Mouse (Mus musculus) lung, embryonic 15.5 days (tissue): ENCODE measurements at regions not wholly inside any gene's neighbourhood (a gene's known extent, or its start where the extent isn't known, plus 50 kb on each side); places are given as distances from the start of the nearest gene placed in this dataset.

ENCODE experiments used
- ATAC-seq: fragments of 200-750 bp; cut with Nextera tagmentation; 2 replicates; pipeline ENCODE4 v1.8.0; 2017; ENCODE audit warnings: moderate number of reproducible peaks, borderline replicate concordance; ENCODE audit not compliant: low FRiP score, low TSS enrichment; ENCODE audit errors: extremely low read depth
- H3K27ac ChIP-seq: fragments of 300-500 bp; sonication (generic); 2 replicates; pipeline ENCODE4 v1.5.1; 2015; ENCODE audit warnings: moderate library complexity, mild to moderate bottlenecking, inconsistent platforms
- H3K27me3 ChIP-seq: fragments of 300-500 bp; sonication (generic); 2 replicates; pipeline ENCODE4 v1.6.1; 2015; ENCODE audit warnings: inconsistent platforms
- H3K36me3 ChIP-seq: fragments of 300-500 bp; sonication (generic); 2 replicates; pipeline ENCODE4 v1.6.1; 2015; ENCODE audit warnings: inconsistent platforms
- H3K4me1 ChIP-seq: fragments of 300-500 bp; sonication (generic); 2 replicates; pipeline ENCODE4 v1.6.1; 2015; ENCODE audit warnings: inconsistent platforms
- H3K4me2 ChIP-seq: fragments of 300-500 bp; sonication (generic); 2 replicates; pipeline ENCODE4 v1.6.1; 2015; ENCODE audit warnings: inconsistent platforms, mild to moderate bottlenecking, moderate library complexity
- H3K4me3 ChIP-seq: fragments of 300-500 bp; sonication (generic); 2 replicates; pipeline ENCODE4 v1.5.1; 2015; ENCODE audit warnings: mild to moderate bottlenecking, inconsistent platforms
- H3K9ac ChIP-seq: fragments of 300-500 bp; sonication (generic); 2 replicates; pipeline ENCODE4 v1.6.1; 2015; ENCODE audit warnings: inconsistent platforms
- H3K9me3 ChIP-seq: fragments of 300-500 bp; sonication (generic); 2 replicates; pipeline ENCODE4 v1.6.1; 2016; ENCODE audit warnings: inconsistent platforms
- WGBS: fragments of 180-500 bp; shearing (Covaris S2); methylation state at CpG from one replicate; pipeline ENCODE4 v1.1.7; 2015; 5-methylcytosine and 5-hydroxymethylcytosine counted together

DNA sequence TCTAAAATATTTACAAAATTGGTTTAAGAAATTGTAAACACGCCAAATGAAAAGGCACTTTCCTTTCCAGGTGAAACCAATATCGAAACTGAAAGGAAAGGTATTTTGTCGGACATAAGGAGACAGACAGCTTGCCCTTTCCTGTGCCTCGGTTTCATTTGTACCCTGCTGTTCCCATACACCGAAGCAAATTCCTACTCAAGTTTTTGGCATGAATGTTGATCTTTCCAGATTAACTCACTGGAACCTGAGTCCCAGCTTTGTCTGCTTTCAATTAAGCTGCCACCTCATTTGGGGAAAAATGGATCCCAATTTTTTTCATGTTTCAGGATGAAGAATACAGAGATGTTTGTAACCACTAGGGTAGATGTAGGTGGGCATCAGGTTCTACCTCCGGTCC, 537.9 kb downstream of the Tm4sf1 start:
- no peaks in the 10 kb centered on the region for H3K27me3 ChIP-seq
- no peaks in the 10 kb centered on the region for H3K4me1 ChIP-seq
- WGBS = 89% methylated on average over 6 of the region's 6 CpGs
- no peaks in the 10 kb centered on the region for H3K9me3 ChIP-seq
- H3K4me3 ChIP-seq = no peak overlapping the region
- no peak overlapping the region for H3K4me2 ChIP-seq
- ATAC-seq = no peak
- no peaks in the 10 kb centered on the region for H3K36me3 ChIP-seq
- H3K9ac ChIP-seq = no peak overlapping the region
- H3K27ac ChIP-seq = no peak overlapping the region

DNA sequence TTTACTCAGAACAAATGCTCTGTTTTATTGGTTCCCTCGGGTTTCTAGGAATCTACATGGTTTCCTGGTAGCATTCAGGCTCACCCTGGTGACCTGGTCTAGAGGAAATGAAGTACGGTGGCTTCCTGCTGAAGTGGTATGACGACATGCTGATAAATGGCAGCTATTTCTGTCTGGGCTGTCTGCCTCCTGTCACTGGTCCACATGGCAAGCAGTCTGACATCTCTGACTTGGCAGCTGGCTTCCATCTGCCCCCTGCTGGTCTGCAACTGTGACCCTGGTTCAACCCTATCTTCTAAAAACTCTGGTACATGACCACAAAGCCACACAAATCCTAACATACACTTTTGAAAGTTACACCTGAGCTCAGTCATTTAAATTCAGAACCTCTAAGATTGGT, 548.1 kb downstream of the Tm4sf1 start:
- no peak; the same call in 1 of the 2 replicates for ATAC-seq
- H3K36me3 ChIP-seq = no peaks in the 10 kb centered on the region
- H3K4me1 ChIP-seq = no peaks in the 10 kb centered on the region
- H3K9me3 ChIP-seq = no peaks in the 10 kb centered on the region
- 11% methylated on average over 3 of the region's 3 CpGs for WGBS
- no peak overlapping the region for H3K27ac ChIP-seq
- no peaks in the 10 kb centered on the region for H3K27me3 ChIP-seq
- no peak overlapping the region for H3K4me2 ChIP-seq
- no peak overlapping the region for H3K9ac ChIP-seq
- H3K4me3 ChIP-seq = no peak overlapping the region

GRCm38 (mm10) chr3:56751926-56752325, 549.9 kb downstream of the Tm4sf1 start:
- Histone ChIP-seq H3K4me1 (no peaks in the 10 kb centered on the region), H3K27ac (no peak overlapping the region), H3K4me3 (no peak overlapping the region), H3K4me2 (no peak overlapping the region), H3K27me3 (no peaks in the 10 kb centered on the region), H3K9ac (no peak overlapping the region), H3K36me3 (no peaks in the 10 kb centered on the region), H3K9me3 (no peaks in the 10 kb centered on the region)
- no peak for ATAC-seq
- WGBS = 63% methylated on average over 1 of the region's 1 CpGs

GRCm38 (mm10) chr3:56740902-56741301, 557.4 kb upstream of the Nbea start:
- H3K4me3 ChIP-seq = no peak overlapping the region
- no peak overlapping the region for H3K27ac ChIP-seq
- no peaks in the 10 kb centered on the region for H3K4me1 ChIP-seq
- no peaks in the 10 kb centered on the region for H3K9me3 ChIP-seq
- H3K27me3 ChIP-seq = no peaks in the 10 kb centered on the region
- no peak overlapping the region for H3K4me2 ChIP-seq
- no peak for ATAC-seq
- no peak overlapping the region for H3K9ac ChIP-seq
- no peaks in the 10 kb centered on the region for H3K36me3 ChIP-seq

DNA sequence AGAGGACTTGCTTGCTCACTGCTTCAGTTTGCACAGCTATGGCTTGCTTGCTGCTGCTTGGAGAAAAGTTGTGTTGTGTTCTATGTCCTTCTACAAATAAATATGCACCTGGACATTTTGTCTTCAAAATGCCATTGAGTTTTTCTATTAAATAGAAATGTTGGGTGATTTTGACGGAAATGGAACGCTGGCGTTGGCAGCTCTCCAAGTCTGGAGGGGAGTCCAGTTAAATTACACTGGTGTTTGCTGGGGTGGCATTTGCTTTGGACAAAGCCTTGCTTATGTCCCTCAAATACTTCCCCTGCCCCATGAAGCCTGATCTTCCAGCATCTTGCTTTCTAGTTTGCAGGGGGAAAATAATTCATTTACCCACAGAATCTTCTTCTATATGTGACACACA, 556.0 kb upstream of the Nbea start:
- no peaks in the 10 kb centered on the region for H3K36me3 ChIP-seq
- ATAC-seq = no peak
- WGBS = 59% methylated on average over 3 of the region's 3 CpGs
- no peak overlapping the region for H3K27ac ChIP-seq
- no peak overlapping the region for H3K4me2 ChIP-seq
- no peaks in the 10 kb centered on the region for H3K27me3 ChIP-seq
- no peak overlapping the region for H3K9ac ChIP-seq
- no peaks in the 10 kb centered on the region for H3K9me3 ChIP-seq
- no peak overlapping the region for H3K4me3 ChIP-seq
- no peaks in the 10 kb centered on the region for H3K4me1 ChIP-seq

GRCm38 (mm10) chr3:56730849-56731248, 547.3 kb upstream of the Nbea start:
- Histone ChIP-seq H3K36me3 (no peaks in the 10 kb centered on the region), H3K4me3 (no peak overlapping the region), H3K9me3 (no peaks in the 10 kb centered on the region), H3K4me1 (no peaks in the 10 kb centered on the region), H3K9ac (no peak overlapping the region), H3K27ac (no peak overlapping the region), H3K27me3 (no peaks in the 10 kb centered on the region), H3K4me2 (no peak overlapping the region)
- ATAC-seq = no peak
- WGBS = 49% methylated on average over 3 of the region's 3 CpGs

DNA sequence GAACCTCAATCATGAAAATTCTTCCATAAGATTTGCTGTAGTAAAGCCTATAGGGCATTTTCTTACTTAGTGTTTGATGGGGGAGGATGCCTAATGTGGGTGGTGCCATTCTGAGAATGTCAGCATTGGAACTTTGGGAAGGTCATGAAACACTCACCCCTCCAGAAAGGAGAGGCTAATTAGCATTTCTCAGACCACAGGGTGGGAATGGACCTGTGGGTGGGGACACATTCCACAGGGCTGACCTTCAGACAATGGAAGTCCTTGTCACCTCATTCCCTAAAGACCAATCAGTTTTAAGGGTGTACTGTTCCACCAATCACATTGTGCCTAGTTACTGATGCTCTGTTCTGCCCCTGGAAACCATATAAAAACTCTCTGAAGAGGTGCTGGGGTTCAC, 541.5 kb upstream of the Nbea start:
- no peaks in the 10 kb centered on the region for H3K9me3 ChIP-seq
- no peaks in the 10 kb centered on the region for H3K36me3 ChIP-seq
- no peak overlapping the region for H3K27ac ChIP-seq
- no peak overlapping the region for H3K9ac ChIP-seq
- H3K27me3 ChIP-seq = no peaks in the 10 kb centered on the region
- no peak overlapping the region for H3K4me2 ChIP-seq
- no peak overlapping the region for H3K4me3 ChIP-seq
- H3K4me1 ChIP-seq = no peaks in the 10 kb centered on the region
- ATAC-seq = no peak

DNA sequence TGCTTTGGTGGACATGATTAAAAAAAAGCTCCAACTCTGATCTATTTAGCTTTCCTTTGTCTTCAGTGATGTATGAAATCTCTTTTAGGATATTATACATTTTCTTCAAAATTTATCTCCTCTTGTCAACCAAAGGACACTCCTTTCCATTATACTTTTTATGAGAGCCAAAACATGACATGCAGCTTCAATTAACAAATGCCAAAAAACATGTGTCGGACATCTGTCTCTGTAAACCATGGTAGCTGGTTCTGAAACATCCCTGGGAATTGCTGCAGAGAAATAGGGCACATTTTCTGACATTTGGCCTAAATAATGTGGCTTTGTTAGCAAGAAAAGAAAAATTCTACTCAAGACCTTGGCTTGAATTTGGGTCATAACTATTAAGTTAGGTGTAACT, 524.8 kb upstream of the Nbea start:
- Histone ChIP-seq H3K4me3 (no peak overlapping the region), H3K27me3 (no peaks in the 10 kb centered on the region), H3K4me2 (no peak overlapping the region), H3K36me3 (no peaks in the 10 kb centered on the region), H3K9ac (no peak overlapping the region), H3K9me3 (no peaks in the 10 kb centered on the region), H3K4me1 (no peaks in the 10 kb centered on the region), H3K27ac (no peak overlapping the region)
- 79% methylated on average over 1 of the region's 1 CpGs for WGBS
- no peak for ATAC-seq

- WGBS = 76% methylated on average over 3 of the region's 3 CpGs
- no peak overlapping the region for H3K27ac ChIP-seq
- H3K4me3 ChIP-seq = no peak overlapping the region
- H3K36me3 ChIP-seq = no peaks in the 10 kb centered on the region
- ATAC-seq = no peak
- no peak overlapping the region for H3K9ac ChIP-seq
- no peak overlapping the region for H3K4me2 ChIP-seq
- H3K4me1 ChIP-seq = no peaks in the 10 kb centered on the region
- no peaks in the 10 kb centered on the region for H3K27me3 ChIP-seq
- no peaks in the 10 kb centered on the region for H3K9me3 ChIP-seq
Measured at GRCm38 (mm10) chr3:56707312-56707711, 523.8 kb upstream of the Nbea start.

- WGBS = 68% methylated on average over 4 of the region's 4 CpGs
- H3K27ac ChIP-seq = no peak overlapping the region
Measured at GRCm38 (mm10) chr3:56706038-56706437, 522.5 kb upstream of the Nbea start.

DNA sequence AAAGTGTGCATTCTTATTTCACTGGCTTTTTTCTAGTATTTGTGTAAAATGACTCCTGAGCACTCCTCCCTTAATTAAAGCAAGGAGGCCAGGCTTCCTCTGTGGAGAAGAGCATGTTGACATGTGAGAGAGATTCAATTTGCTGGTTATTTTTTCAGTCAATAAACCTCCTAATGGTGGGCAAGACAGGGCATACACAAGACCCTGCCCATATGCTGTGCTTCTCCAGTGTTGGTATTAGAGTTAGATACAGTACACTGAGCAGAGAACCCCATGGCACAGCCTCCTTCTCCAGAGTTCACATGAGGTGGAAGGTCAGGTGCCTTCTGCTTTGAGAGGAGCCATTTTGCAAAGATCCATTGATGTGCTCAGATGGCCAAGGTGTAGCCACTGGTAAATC, 515.4 kb upstream of the Nbea start:
- Histone ChIP-seq H3K4me1 (no peaks in the 10 kb centered on the region), H3K4me2 (no peak overlapping the region), H3K36me3 (no peaks in the 10 kb centered on the region), H3K9ac (no peak overlapping the region), H3K9me3 (no peaks in the 10 kb centered on the region), H3K27ac (no peak overlapping the region), H3K27me3 (no peaks in the 10 kb centered on the region), H3K4me3 (no peak overlapping the region)
- no peak for ATAC-seq

More at GRCm38 (mm10) chr3:56706038-56706437, 522.5 kb upstream of the Nbea start:
- no peak for ATAC-seq
- Histone ChIP-seq H3K4me1 (no peaks in the 10 kb centered on the region), H3K4me2 (no peak overlapping the region), H3K27me3 (no peaks in the 10 kb centered on the region), H3K9ac (no peak overlapping the region), H3K36me3 (no peaks in the 10 kb centered on the region), H3K4me3 (no peak overlapping the region), H3K9me3 (no peaks in the 10 kb centered on the region)

DNA sequence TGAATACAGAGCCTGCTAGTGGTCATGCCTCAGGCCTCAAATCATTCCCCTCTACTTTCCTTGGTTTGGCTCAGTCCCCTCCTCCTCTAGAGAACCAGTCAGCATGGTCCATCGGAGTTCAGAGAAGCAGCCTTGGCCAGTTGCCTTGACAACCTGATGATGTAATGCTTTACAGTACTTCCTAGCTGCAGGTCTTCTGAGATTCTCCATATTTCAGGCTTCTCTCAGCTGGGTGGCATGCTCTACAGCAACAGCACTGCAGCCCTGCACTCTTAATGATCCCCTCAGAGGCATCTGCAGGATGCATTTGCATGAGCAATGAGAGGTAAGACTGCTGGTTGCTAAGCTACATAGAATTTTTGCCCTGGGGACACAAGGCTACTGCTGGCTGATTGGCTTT, 514.7 kb upstream of the Nbea start:
- WGBS = 13% methylated on average over 1 of the region's 1 CpGs
- no peaks in the 10 kb centered on the region for H3K4me1 ChIP-seq
- H3K4me3 ChIP-seq = no peak overlapping the region
- no peak overlapping the region for H3K9ac ChIP-seq
- no peaks in the 10 kb centered on the region for H3K9me3 ChIP-seq
- ATAC-seq = no peak
- no peaks in the 10 kb centered on the region for H3K36me3 ChIP-seq
- H3K27me3 ChIP-seq = no peaks in the 10 kb centered on the region
- H3K27ac ChIP-seq = no peak overlapping the region
- H3K4me2 ChIP-seq = no peak overlapping the region

DNA sequence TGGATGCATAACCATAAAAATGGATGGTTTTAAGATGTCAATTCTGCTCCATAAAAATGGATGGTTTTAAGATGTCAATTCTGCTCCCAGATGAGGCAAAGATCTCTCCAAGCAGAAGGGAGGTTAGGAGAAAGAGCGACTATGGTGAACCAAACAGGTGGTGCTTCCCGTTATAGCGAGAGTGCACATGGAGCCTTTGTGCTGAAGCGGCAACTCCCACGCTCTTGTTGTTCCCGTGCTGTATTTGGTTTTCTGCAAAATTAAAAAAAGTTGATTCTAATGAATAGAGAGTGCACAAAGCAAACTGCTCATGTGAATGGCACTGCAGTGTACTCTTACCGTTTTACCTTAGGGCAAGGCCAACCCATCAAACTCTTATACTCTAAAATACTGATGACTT, 497.5 kb upstream of the Nbea start:
- H3K9ac ChIP-seq = no peak overlapping the region
- H3K4me3 ChIP-seq = no peak overlapping the region
- H3K36me3 ChIP-seq = no peaks in the 10 kb centered on the region
- H3K27ac ChIP-seq = no peak overlapping the region
- H3K4me1 ChIP-seq = no peaks in the 10 kb centered on the region
- 92% methylated on average over 7 of the region's 7 CpGs for WGBS
- no peak overlapping the region for H3K4me2 ChIP-seq
- no peaks in the 10 kb centered on the region for H3K9me3 ChIP-seq
- no peaks in the 10 kb centered on the region for H3K27me3 ChIP-seq
- no peak for ATAC-seq
